Mouse (Mus musculus) urinary bladder, adult 2 months (tissue): ENCODE results near the gene Nrip2. TPM values are rescaled to one million over a fixed set of nuclear protein-coding genes. Genes with fewer than 3 reads are reported as not detected.
A peak's percentile ranks its signal among the peaks of the same experiment; 100 is the strongest.
"Not testable (repeated sequence)": the region's sequence is repeated elsewhere in the genome, so short reads cannot be mapped to it uniquely, and the experiment has no call there.

ENCODE experiments used
- DNase-seq: peaks from one replicate; pipeline ENCODE4 v3.0.0; 2022; ENCODE audit warnings: low spot score
- polyA plus RNA-seq: library from polyadenylated mRNA; depleted of rRNA; stranded (reverse); fragments of >200 nt; gene quantifications from 2 replicates; pipeline ENCODE4 v1.2.3, GENCODE M21; 2012; rRNA removed

Nrip2 gene
- 5.0 and 5.6 TPM in 2 replicates for polyA plus RNA-seq

DNA sequence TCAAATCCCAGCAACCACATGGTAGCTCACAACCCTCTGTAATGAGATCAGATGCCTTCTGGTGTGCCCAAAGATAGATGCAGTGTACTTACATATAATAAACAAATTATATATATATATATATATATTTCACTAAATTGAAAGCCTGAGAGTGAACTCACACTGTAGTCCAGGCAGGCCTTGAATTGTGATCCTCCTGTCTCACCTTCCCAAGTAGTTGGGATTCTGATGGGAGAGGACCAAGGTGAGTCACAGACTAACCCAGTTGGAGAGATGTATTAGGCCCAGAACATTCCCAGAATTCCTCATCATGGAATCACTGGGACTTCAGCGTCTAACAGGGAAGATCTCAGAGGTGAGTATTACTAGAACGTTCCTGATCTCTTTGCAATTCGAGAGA is at the start of gene Nrip2:
TSS of gene Nrip2 (plus strand) at position 301 of the 400 bp plus-strand sequence.
- DNase-seq, result no peak

DNA sequence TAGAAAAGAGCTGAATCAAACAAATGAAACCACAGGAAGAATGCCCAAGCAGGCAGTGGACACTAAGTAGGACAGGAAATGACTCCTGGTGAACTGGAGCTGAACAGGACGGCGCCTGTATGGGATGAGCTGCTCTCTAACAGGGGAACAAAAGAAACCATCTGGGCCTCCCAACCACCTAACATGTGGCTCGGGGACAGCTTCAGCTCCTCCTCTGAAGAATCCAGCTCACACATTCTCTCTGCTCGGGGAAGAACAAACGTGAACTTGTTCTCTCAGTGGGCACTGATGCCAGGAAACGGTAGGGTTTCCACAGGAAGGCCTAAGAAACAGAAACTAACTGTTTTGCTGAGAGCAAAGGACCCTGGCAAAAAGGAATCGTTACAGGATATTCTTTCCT is 49.4 kb upstream of the Nrip2 start:
- no peak for DNase-seq

DNA sequence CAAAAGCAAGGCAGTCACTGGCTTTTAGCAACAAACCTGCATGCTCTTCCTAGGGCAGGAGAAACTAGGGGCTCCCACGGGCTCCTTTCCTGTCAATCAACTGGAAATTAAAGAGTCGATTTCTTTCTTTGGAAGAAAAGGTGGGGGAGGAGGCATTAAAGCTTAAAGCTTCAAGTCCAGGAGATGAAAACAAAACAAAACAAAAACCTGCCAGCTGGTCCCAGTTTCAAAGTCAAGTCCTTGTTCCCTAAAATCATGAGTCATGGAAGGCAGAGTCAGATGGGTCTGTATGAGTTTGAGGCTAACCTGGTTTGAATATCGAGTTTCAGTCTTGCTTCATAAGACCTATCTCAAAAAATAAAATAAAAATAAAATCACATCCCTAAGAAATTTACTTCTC is 45.0 kb upstream of the Nrip2 start:
- no peak for DNase-seq

DNA sequence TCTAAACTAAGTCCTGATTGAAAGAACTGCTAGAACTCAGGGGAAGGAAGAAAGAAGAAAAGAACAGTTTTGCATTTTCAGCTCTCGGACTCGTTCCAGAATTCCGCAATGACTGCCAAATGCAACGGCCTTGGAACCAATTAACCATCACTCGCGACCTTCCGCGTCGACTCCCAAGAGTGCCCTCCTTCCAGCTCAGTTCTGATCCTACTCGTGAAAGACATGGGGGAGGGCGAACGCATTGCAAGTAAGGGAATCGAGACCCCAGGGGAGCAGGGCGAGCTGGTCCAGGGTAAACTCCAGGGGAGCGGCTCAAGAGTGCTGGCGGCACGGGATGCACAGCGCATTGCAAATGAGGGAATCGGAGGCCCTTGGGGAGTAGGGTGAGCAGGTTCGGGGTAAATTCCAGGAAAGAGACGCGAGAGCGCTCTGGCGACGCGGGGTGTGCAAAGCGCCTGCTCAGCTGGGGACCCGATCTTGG is 43.9 kb upstream of the Nrip2 start:
- DNase-seq, result no peak

DNA sequence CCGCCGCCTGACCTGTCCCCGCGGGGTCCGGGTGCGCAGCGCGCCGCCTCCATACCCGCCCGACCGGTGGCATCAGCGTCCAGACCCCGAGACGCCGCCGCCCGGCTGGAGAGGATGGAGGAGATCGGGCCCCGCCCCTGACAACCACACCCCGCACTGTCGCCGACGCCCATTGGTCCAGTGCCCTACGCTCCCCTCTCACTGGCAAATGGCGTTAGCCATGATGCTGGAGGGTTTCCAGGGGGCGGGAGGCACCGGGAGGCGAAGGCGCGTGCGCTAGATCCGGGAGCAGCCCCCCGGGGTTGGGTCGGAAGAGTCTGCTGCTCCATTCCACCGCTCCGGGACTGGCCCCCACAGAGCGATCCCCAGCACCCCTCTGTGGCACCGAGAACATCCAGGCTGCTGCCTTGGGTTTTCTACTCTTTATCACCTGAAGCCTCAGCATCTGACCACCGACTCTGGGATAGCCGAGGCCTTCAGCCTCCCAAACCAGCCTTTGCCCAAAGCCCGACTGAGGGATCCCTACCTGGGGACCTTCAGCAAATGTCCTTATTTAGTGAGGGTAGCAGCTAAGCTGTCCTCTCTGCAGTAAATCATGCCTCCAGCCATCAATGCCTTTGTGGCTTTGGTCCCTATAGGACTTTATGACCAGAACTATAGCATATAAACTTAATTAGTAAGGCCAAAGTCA is 43.2 kb upstream of the Nrip2 start, which contains the start of gene Tulp3:
TSS of gene Tulp3 (minus strand) at position 126 of the 691 bp plus-strand sequence.
- DNase-seq, result peak; percentile 87

DNA sequence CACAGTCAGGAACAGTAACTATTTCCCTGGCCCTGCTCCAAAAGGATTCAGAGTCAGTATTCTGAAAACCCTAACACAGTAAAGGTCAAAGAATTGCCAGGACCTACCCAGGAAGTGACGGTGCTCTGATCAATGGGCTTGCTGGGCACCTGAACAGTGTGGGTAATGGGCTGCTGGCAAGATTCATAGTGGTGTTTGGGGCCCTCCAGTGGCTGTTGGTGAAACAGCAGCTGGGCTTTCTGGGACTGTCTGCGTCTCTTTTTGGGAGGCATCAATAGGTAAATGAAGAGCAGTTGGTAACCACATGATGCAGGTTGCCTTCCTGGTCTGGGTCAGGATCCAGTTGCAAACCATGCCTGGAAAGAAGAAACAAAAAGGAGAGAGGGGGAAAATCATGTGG is 40.1 kb upstream of the Nrip2 start:
- no peak for DNase-seq

DNA sequence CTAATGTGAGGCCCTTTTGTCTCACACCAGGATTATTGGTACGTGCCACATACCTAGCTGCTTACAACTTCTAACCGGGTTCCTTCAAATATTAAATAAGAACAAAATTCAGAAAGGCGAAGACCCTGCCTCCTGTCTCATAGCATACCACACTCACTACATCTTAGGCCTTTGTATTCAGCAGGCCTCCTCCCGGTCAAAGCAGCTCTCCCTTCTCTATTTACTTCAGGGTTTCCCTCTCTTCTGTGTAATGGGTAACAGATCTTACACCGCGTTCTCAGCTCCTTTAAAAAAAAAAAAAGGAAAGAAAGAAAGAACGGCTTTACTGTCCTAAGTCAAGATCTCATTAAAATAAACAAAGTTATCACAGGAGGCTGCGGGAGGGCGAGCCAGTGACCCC is 37.2 kb upstream of the Nrip2 start:
- DNase-seq, result no peak

DNA sequence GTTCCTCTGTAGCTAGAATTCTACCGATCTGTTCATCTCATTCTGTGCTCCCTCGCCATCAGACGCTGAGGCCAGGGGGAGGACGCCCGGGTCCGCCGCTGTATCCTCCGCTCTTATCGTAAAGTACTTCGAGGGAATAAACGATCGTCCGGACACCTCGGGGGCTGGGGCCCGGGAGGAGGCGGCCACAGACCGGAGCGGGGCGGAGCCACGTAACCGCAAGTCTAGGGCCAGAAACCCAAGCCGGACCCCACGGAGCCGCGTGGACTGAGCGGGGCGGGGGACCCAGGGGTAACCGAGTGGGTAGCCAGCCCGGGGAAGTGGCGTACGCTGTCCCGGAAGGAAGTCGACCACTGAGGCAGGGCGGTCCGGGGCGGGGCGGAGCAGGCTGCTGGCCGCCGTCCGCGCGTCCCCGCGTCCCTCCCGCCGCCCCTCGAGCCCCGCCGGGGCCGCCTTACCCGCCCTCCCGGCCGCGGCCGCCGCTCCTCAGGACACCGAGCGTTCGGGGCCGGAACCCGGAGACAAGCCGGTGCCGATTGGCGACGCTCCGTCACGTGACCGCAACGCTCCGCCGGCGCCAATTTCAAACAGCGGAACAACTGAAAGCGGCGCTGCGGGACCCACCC is 36.6 kb upstream of the Nrip2 start, which contains the start of the genes Rhno1 and Foxm1:
TSS of gene Rhno1 (minus strand) at position 531 of the 626 bp plus-strand sequence.
TSS of gene Foxm1 (plus strand) at position 587 of the 626 bp plus-strand sequence.
- peak; percentile 80 for DNase-seq

DNA sequence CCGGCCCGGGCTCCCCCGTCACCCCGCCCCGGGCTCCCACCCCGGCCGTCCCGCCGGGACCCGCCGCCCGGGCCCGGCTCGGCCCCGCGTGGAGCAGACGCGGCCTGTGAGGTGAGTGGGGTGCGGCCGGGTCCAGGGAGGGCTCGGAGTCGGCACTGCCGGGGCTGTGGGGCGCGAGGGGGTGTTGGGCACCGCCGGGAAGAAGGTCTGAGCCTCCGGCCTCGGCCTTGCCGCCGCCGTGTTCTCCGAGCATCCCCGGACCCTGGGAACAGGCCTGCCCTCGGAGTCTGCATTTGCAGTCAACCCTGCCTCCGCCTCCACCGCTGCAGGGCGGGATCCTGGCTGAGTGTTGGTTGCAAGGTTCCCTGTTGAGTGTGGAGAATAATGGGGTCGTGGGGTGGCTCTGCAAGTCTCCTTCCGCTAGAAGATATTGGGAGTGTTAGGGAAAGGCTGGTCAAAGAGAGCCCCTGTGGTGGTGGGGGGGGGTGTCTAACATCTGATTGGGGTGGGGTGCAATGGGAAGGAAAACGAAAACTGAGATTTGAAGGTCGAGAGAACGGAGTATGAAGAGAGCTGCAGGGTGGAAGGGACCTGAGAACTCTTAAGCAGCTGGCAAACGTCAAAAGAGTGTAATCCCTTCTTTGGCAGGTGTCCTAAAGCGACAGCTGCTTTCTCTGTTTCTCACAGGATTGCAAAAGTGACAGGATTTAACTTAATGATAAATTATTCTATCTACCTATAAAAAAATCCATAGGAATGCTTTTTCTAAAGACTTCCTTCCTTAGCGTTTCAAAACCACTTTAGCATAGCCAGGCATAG is 35.9 kb upstream of the Nrip2 start:
- no peak for DNase-seq

DNA sequence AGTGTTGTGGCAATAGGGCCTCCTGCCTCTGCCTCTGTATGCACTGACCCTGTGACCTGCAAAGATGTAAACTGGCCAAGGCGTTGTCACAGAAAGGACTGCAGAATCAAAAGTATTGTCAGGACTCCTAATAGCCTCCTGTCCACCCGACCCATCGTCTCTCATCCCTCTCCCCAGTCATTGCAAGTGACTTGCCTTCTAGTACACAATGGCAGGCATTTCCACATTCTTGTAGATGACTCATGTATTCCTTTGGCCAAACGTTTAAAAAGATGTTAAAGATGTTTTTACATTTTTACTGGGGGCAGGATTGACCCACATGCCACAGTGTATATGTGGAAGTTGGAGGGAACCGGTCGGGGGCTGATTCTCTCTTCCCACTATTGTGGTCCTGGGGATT is 34.4 kb upstream of the Nrip2 start:
- DNase-seq, result no peak

DNA sequence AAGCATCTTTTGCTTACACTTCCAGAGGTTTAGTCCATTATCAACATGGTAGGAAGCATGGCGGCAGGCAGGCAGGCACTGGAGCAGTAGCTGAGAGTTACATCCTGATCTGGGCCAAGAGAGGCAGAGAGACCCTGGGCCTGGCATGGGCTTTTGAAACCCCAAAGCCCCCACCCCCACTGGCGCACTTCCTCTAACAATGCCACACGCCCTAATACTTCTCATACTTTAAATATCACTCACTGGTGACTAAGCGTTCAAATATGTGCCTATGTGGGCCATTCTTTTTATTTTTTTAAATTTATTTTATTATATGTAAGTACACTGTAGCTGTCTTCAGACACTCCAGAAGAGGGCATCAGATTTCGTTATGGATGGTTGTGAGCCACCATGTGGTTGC is 32.6 kb upstream of the Nrip2 start:
- no peak for DNase-seq

DNA sequence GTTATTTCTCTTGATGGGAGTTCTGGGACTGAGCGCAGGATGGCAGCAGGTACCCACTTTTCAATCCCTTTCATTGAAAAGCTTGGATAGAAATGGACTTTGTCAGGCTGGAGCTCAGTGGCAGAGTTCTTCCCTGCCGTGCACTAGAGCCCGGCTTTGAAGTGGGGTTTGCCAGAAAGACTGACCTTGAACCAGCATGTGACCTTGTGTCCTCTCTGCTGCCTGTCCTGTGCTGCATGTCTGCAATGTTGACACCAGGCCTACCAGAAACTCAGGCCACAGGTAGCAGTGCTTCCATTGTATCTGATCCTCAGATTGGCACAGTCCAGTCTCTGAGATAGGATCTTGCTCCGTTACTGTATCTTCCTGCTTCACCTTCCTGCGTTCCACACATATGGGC is 29.1 kb upstream of the Nrip2 start:
- DNase-seq, result no peak

DNA sequence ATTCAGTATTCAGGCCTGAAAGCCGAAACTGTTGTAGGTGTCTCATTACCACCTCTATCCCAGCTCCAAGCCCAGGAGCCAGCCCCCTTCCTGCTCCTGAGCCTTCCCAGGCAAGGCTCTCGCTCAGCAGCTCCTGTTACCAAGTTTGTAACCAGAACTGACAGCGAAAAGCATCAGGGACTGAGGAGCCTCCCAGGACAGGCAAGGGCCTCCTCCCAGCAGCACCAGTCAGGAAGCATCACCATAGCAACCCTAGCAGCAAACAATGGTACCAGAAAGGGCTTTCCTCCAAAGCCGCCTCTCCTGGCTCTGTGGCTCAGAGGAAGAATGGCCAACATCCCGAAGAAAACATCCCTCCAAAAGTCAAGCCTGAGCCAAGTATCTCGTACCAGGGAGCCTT is 23.9 kb upstream of the Nrip2 start, which contains the start of the genes Tex52 and Gm44596:
TSS of gene Tex52 (plus strand) at position 265 of the 400 bp plus-strand sequence.
TSS of gene Gm44596 (plus strand) at position 312 of the 400 bp plus-strand sequence.
- no peak for DNase-seq

DNA sequence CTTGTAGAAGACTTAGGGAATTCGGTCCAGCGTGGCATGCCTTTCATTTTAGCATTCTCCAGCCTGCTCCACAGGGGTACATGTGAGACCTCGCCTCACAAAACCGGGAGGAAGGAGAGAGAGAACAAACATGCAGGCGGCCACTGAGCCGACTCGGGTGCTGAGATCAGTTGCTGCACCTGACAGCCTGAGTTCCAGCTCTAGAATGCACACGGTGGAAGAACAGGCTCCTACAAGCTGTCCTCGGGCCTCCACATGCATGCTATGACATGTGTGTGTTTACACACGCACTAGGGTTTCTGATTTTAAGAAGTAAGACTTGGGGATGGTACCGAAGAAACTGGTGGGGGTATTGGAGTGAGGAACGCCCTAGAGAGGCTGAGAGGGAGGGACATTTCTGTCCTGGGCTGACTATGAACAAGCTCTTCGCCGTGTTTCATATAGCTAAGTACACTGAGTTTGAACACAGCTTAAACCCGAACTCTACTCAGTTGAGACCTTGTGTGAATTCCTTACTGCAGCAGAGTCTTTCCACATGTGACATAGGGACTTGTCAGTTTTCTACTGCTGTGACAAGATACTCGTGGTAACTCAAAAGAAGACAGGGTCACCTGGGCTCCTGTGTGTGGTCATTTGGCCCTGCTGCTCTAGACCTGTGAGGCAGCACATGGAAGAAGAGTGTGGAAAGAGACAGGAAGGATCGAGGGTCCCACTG is 22.6 kb upstream of the Nrip2 start:
- DNase-seq, result no peak

DNA sequence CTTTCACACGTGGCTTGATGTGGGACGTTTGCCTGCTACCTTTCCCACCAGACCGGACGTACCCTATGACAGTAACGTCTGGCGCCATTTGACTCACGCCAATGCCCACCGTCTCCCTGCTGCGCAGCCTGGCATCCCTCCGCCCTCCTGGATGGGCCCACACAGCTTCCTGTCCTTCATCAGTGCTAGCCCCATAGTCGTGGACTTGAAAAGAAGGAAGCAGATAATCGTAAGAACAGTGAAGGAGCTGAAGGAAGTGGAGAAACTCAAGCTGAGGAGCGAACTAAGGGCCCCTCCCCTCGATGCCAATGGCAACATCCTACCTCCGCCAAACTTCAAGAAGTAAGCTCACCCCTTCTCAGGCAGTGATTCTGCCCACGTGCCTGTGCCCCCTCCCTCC is 19.5 kb upstream of the Nrip2 start:
- DNase-seq, result no peak

DNA sequence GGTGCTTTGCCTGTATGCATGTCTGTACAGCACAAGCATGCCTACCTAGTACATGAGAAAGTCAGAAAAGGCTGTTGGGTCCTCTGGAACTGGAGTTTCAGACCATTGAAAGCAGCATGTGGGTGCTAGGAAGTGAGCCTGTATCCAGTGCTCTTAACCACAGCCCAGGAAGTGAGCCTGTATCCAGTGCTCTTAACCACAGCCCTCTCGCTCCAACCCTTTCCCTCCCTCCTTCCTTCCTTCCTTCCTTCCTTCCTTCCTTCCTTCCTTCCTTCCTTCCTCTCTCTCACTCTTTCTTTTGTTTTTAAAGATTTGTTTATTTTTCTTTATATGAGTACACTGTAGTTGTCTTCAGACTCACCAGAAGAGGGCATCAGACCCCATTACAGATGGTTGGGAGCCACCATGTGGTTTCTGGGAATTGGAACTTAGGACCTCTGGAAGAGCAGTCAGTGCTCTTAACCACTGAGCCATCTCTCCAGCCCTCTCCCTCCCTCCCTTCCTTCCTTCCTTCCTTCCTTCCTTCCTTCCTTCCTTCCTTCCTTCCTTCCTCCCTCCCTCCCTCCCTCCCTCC is 18.4 kb upstream of the Nrip2 start:
- DNase-seq, result not testable (repeated sequence)

DNA sequence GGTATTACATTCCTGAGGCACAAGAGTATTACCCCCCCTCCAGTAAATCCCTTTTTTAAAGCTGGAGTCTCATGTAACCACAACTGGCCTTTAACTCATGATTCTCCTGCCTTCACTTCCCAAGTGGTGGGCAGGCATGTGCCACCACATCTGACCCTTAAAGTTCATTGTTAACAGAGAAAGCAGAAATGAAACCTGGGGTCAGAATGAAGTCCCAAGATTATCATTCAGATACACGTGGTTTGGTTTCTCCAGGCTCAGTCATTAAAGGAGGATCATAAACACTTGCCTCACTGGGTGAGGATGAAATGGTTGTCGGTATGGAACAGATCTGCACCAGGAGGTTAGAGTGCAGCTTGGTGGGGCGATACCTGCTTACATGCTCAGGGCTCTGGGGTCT is 17.8 kb upstream of the Nrip2 start:
- DNase-seq, result no peak

DNA sequence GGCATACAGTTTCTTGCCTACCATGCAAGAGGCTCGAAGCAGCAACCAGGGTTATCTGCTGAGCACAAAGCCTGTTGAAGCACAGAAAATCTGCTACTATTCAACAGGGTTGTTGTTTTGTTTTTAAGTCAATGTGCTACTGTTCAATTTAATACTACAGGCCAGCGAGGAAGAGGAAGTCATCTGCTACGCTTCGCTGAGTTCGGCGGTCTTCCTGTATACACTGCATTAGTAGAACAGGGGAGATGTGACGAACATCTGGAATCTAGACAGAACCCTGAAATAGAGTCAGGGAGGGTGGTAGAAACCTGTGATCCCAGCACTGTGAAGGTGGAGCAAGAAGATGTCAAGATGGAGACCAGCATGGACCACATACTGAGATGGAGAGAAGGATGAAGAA is 15.3 kb upstream of the Nrip2 start:
- DNase-seq, result no peak

DNA sequence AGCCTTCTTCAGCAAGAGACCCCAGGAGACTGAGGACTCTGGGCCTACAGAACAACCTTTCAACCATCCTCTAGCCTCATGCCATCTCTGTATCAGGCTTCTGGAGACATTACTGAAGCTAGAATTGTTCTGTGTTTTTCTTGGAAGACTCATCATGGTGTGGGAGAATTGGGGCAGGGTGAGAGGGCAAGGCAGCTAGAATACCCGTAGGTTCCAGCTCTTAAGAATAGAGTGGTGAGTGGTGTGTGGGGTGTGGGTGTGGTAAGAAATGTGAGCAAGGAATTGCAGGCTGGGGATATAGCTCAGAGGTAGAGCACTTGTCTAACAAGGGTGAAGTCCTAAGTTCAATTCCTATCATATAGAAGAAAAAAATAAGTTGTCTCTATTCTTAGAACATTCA is 14.1 kb upstream of the Nrip2 start:
- no peak for DNase-seq

DNA sequence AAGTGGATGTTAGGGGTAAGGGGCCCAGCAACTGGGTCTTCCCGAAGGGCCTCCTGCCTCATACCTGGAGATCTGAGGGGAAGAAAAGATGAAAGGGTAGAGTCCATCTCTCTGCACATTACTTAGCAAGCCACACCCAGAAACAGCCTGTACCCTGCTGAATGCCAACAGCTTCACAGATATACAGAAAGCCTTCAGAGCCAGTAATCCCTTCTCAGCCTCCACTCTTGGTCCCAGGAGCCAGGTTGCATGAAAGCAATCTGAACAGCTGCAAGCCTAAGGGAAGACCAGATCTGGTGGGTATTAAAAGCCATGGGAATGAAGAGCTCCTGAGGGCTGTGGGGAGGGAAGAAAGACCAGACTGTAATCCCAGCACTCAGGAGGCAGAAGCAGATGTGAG is 9.9 kb upstream of the Nrip2 start:
- DNase-seq, result no peak

DNA sequence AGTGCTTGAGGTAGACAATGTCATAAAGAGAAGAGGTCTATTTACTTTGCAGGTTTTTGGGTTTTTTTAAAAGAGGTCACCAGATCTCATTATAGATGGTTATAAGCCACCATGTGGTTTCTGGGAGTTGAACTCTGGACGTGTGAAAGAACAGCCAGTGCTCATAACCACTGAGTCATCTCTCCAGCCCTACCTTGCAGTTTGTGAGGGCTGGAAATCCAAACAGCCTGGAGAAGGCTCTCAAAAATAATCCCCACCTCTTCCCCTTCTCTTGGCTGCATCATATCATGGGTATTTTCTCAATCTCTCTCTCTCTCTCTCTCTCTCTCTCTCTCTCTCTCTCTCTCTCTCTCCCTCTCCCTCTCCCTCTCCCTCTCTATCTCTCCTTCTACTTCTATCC is 8.4 kb upstream of the Nrip2 start:
- DNase-seq, result no peak
